Mouse (Mus musculus) adrenal gland, postnatal 14 days (tissue): ENCODE data around the gene Zfp513. TPM values are rescaled to one million over a fixed set of nuclear protein-coding genes. Genes with fewer than 3 reads are reported as not detected.

ENCODE experiments used
- DNase-seq: peaks from one replicate; pipeline ENCODE4 v3.0.0; 2021; ENCODE audit warnings: mixed read lengths
- total RNA-seq: library from RNA; stranded (reverse); gene quantifications from 2 replicates; pipeline ENCODE4 v1.2.3, GENCODE M21; 2021

Zfp513 gene
- total RNA-seq, 1 experiment from 2014 or later, result 25.8 TPM

DNA sequence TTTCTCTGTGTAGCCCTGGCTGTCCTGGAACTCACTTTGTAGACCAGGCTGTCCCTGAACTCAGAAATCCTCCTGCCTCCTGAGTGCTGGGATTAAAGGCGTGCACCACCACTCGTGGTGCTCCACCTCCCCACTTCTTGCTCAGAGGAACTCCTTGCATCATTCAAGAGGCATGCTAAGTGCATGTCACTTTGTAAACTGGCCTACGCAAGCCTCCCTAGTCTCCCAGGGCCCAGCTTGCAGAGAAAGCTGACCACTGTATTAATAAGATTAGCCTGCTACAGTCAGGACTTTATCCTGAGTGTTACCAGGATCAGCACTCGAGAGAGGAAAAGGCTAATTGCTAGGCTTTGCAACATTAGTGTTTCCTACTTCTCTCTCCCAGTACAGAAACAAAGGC, 33.5 kb downstream of the Zfp513 start:
- DNase-seq, result no peak

DNA sequence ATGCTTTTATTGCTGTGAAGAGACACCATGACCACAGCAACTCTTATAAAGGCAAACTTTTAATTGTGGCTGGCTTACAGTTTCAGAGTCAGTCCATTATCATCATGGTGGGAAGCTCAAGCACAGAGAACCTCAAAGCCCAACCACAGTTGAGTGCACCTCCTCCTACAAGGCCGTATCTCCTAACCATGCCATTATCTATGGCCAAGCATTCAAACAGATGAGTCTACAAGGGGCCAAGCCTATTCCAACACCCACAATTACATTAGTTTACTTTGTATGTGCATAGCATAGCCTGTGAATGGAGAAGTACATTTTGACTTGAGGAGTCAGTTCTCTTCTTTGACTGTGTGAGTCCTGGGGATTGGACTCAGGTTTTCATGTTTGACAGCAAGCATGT, 37.2 kb downstream of the Zfp513 start:
- no peak for DNase-seq

DNA sequence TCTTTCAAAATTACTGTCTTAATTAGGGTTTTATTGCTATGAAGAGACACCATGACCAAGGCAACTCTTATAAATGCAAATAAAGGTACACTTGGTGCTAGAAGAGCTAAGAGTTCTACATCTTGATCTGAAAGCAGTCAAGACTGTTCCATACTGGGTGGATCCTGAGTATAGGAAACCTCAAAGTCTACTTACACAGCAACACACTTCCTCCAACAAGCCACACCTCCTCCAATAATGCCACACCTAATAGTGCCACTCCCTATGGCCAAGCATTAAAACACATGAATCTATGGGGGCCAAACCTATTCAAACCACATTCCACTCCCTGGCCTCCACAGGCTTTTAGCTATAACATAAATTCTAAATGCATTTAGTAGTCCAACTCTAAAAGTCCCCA, 39.6 kb downstream of the Zfp513 start:
- DNase-seq, result no peak

DNA sequence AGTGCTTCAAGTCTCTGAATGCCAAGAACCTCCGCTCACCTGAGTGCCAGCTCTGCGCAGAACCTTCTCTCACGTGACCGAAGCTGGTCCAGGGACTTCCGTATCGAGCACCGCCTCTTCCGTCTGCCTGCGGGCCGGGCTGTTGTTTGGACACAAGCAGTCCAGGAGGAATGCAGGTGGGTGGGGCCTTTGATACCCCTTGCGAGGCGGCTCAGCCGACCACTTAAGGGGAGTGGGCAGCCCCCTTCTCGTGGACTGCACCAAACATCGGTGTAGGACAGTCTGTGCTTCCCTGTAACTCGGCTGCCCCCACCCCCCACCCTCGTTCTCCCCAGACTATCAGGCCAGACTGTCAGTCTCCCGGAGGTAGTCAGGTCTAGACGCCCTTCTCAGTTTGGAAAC, 48.0 kb downstream of the Zfp513 start, which contains the start of gene Mpv17:
Mpv17 (minus strand) TSS at position 100 of the 402 bp plus-strand sequence.
- DNase-seq, result peak; percentile 89

DNA sequence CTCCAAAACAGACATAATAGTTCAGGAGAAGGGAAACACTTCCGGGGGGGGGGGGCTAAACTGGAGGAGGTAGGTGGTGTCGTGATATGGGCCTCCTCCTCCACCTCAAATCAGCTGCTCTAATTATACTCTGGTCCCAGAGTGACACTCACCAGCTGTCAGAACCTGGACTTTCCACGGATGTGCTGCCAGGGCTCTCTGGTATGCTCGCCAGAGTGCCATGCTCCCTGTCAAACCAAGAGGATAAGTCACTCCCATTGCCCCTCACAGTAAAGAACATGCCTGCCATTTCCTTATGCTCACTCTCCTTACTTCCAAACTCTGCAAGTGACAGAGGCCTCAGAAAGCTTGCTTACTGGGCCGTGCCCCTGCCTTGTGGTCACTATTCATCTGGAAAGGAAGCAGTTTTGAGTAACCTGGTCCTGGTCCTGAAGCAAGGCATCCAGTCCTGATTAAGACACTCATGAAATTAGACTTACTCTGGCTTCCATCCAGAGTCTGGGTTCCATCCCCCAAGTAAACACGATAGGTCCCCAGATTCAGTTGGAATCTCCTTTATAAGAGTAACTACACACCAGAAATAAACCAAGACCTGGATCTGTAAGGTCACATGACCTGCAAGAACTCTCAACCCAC, 48.5 kb downstream of the Zfp513 start:
- no peak for DNase-seq

DNA sequence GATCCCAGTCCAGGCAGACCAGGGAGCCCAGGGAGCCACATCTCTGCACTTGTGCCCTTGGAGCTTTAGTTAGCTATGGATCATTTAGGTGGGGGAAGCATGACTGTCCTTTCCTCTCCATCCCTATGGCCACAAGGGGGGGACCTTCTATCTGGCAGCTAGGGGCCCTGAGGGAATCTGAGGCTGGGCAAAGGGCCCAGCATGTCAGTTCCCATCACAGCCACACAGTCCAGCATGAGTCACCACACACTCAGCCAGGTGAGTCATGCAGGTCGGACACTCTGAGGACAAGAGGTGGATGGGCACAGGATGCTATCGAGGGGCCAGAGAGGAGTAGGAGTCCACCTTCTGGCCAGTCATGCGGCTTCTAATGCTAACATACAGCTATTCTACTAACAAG, 50.4 kb downstream of the Zfp513 start:
- DNase-seq, result peak; percentile 58

DNA sequence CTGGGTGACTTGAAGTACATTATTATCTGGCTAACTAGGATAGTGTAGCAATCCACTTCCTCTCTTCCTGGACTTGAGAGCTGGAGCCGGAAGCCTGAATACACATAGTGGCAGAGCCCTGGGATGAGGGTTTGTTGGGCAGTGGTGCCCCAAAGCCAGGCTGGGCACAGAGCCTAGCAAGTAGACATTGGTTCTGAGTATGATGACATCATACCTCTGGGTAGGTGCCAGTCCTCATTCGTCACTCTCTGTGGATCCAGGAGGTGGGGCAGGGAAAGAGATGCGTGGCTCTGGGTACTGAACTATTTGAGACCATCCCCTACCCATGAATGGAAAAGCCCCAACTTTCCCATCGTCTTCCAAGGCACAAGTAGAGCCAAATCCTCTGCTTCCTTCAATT, 52.3 kb downstream of the Zfp513 start:
- peak; percentile 45 for DNase-seq

Other genes starting within 250 kb of the Zfp513 start
- 117 and 128 TPM in 2 replicates for gene Preb, start 241.9 kb downstream of the Zfp513 start, total RNA-seq
- 1.1 and 1.2 TPM in 2 replicates for gene Tcf23, start 233.6 kb downstream of the Zfp513 start, total RNA-seq
- gene Atraid, start 154.0 kb downstream of the Zfp513 start, total RNA-seq, result 116 and 121 TPM in 2 replicates
- gene Slc5a6, start 153.4 kb downstream of the Zfp513 start, total RNA-seq, result 19.7 and 24.0 TPM in 2 replicates
- 31.0 and 37.3 TPM in 2 replicates for gene Cad, start 147.5 kb downstream of the Zfp513 start, total RNA-seq
- gene Dnajc5g, start 96.0 kb downstream of the Zfp513 start, total RNA-seq, result not detected in 2 replicates
- 0.49 and 0.74 TPM in 2 replicates for gene Slc30a3, start 94.1 kb downstream of the Zfp513 start, total RNA-seq
- not detected in 2 replicates for gene Trim54, start 85.6 kb downstream of the Zfp513 start, total RNA-seq
- gene Ucn, start 63.5 kb downstream of the Zfp513 start, total RNA-seq, result not detected in 2 replicates
- gene Mpv17, start 48.1 kb downstream of the Zfp513 start, total RNA-seq, result 41.7 and 46.4 TPM in 2 replicates
- 1.7 and 1.9 TPM in 2 replicates for gene Gm29609, start 22.4 kb downstream of the Zfp513 start, total RNA-seq
- 54.3 and 58.6 TPM in 2 replicates for gene Gtf3c2, start 22.2 kb downstream of the Zfp513 start, total RNA-seq
- 85.0 and 95.4 TPM in 2 replicates for gene Snx17, start 9.1 kb downstream of the Zfp513 start, total RNA-seq
- gene Eif2b4, start 8.9 kb downstream of the Zfp513 start, total RNA-seq, result 42.7 and 64.9 TPM in 2 replicates
- 117 and 121 TPM in 2 replicates for gene Ppm1g, start 18.4 kb upstream of the Zfp513 start, total RNA-seq
- gene Nrbp1, start 38.6 kb upstream of the Zfp513 start, total RNA-seq, result 79.7 and 87.7 TPM in 2 replicates
- gene Gm9970, start 38.9 kb upstream of the Zfp513 start, total RNA-seq, result not detected in 2 replicates
- gene Krtcap3, start 49.4 kb upstream of the Zfp513 start, total RNA-seq, result 2.7 and 4.8 TPM in 2 replicates
- 36.0 and 41.5 TPM in 2 replicates for gene Ift172, start 88.8 kb upstream of the Zfp513 start, total RNA-seq
- gene Fndc4, start 93.8 kb upstream of the Zfp513 start, total RNA-seq, result 10.9 and 12.2 TPM in 2 replicates
- 1.6 and 13.8 TPM in 2 replicates for gene Gckr, start 95.1 kb upstream of the Zfp513 start, total RNA-seq